ENCODE assay signal across 23 mouse cellular contexts in genomic region chr14:47127987-47128386, GRCm38 (mm10).
"Had no signal": no experiment of that assay in that cellular context is flagged by ENCODE, and none has a peak within 500 bp of the region (broad histone marks: within the 10 kb centered on the region; RNA-seq: fewer than 3 reads in every experiment).

No protein-coding gene starts in this region.

- H3K4me2 ChIP-seq: heart, embryonic 13.5 days; heart, embryonic 15.5 days; hindbrain, embryonic 13.5 days; hindbrain, embryonic 15.5 days; kidney, embryonic 15.5 days; limb, embryonic 12.5 days had no signal

- H3K4me1 ChIP-seq: heart, embryonic 13.5 days; heart, embryonic 15.5 days; hindbrain, embryonic 13.5 days; hindbrain, embryonic 15.5 days; kidney, embryonic 15.5 days; limb, embryonic 10.5 days; limb, embryonic 12.5 days had no signal

- H3K4me3 ChIP-seq: heart, embryonic 10.5 days; heart, embryonic 13.5 days; heart, embryonic 15.5 days; hindbrain, embryonic 13.5 days; hindbrain, embryonic 15.5 days; kidney, embryonic 15.5 days; left cerebral cortex, adult 2 months; limb, embryonic 10.5 days; limb, embryonic 12.5 days had no signal

- DNase-seq: gastrocnemius, postnatal 14 days; gastrocnemius, postnatal 36 days; heart, adult 18-20 months; heart, postnatal 14 days; heart, postnatal 36 days; kidney, adult 11 months; kidney, adult 2 months; kidney, adult 9 months; kidney, postnatal 14 days; kidney, postnatal 36 days; liver had no signal

- H3K27me3 ChIP-seq: heart, embryonic 15.5 days; hindbrain, embryonic 13.5 days; hindbrain, embryonic 15.5 days; kidney, embryonic 15.5 days; limb, embryonic 12.5 days had no signal

- H3K9me3 ChIP-seq: heart, embryonic 10.5 days; heart, embryonic 13.5 days; heart, embryonic 15.5 days; hindbrain, embryonic 15.5 days; kidney, embryonic 15.5 days; limb, embryonic 10.5 days; limb, embryonic 12.5 days had no signal

- ATAC-seq: hindbrain, postnatal 0 days; intestine, embryonic 16.5 days had no signal

- H3K9ac ChIP-seq: heart, embryonic 13.5 days; heart, embryonic 15.5 days; hindbrain, embryonic 13.5 days; hindbrain, embryonic 15.5 days; kidney, embryonic 15.5 days; limb, embryonic 12.5 days had no signal

- H3K27ac ChIP-seq: heart, embryonic 10.5 days; heart, embryonic 13.5 days; heart, embryonic 15.5 days; hindbrain, embryonic 13.5 days; hindbrain, embryonic 15.5 days; hindbrain, postnatal 0 days; kidney, embryonic 15.5 days; kidney, postnatal 0 days; left cerebral cortex, adult 2 months; limb, embryonic 10.5 days; limb, embryonic 12.5 days had no signal

- H3K36me3 ChIP-seq: heart, embryonic 10.5 days; heart, embryonic 13.5 days; heart, embryonic 15.5 days; hindbrain, embryonic 13.5 days; hindbrain, embryonic 15.5 days; kidney, embryonic 15.5 days; limb, embryonic 10.5 days; limb, embryonic 12.5 days had no signal
